Mouse (Mus musculus): Measurements from ENCODE around the gene Klhl29.

The Klhl29 gene

GRCm38 (mm10) chr12:5166141-5166540 is 209.3 kb downstream of the Klhl29 start:
- no peak for DNase-seq

GRCm38 (mm10) chr12:5165411-5165810 is 210.1 kb downstream of the Klhl29 start:
- DNase-seq = no peak

GRCm38 (mm10) chr12:5162672-5163071 is 212.8 kb downstream of the Klhl29 start:
- DNase-seq = no peak

GRCm38 (mm10) chr12:5161631-5162030 is 213.9 kb downstream of the Klhl29 start:
- no peak for DNase-seq

- no peak for DNase-seq
These were observed 217.5 kb downstream of the Klhl29 start for GRCm38 (mm10) chr12:5157931-5158481.

GRCm38 (mm10) chr12:5157021-5157681 is 218.3 kb downstream of the Klhl29 start:
- DNase-seq = no peak

- DNase-seq = no peak
These were observed 220.3 kb downstream of the Klhl29 start for GRCm38 (mm10) chr12:5155177-5155576.

- no peak for DNase-seq
These were observed 223.6 kb downstream of the Klhl29 start for GRCm38 (mm10) chr12:5151859-5152258.

- DNase-seq = no peak
These were observed 228.0 kb downstream of the Klhl29 start for GRCm38 (mm10) chr12:5147346-5148035.

GRCm38 (mm10) chr12:5143903-5144781 is 231.3 kb downstream of the Klhl29 start:
- DNase-seq = no peak

GRCm38 (mm10) chr12:5143224-5143623 is 232.3 kb downstream of the Klhl29 start:
- DNase-seq = no peak

- peak; percentile 59 for DNase-seq
These were observed 232.7 kb downstream of the Klhl29 start for GRCm38 (mm10) chr12:5142776-5143175.

GRCm38 (mm10) chr12:5141040-5141439 is 234.4 kb downstream of the Klhl29 start:
- DNase-seq = no peak

- DNase-seq = no peak
These were observed 236.2 kb downstream of the Klhl29 start for GRCm38 (mm10) chr12:5139302-5139701.

- DNase-seq = peak; percentile 35
These were observed 239.2 kb downstream of the Klhl29 start for GRCm38 (mm10) chr12:5136300-5136699.

- DNase-seq = no peak
These were observed 246.3 kb downstream of the Klhl29 start for GRCm38 (mm10) chr12:5129190-5129589.

GRCm38 (mm10) chr12:5125907-5126306 is 249.6 kb downstream of the Klhl29 start:
- DNase-seq = no peak

GRCm38 (mm10) chr12:5122972-5123371 is 252.5 kb downstream of the Klhl29 start:
- DNase-seq = no peak

- DNase-seq = no peak
These were observed 255.2 kb downstream of the Klhl29 start for GRCm38 (mm10) chr12:5120249-5120648.

GRCm38 (mm10) chr12:5119726-5120125 is 255.8 kb downstream of the Klhl29 start:
- DNase-seq = peak; percentile 95

GRCm38 (mm10) chr12:5119286-5119685 is 256.2 kb downstream of the Klhl29 start:
- no peak for DNase-seq

- DNase-seq = no peak
These were observed 258.9 kb downstream of the Klhl29 start for GRCm38 (mm10) chr12:5116605-5117004.

GRCm38 (mm10) chr12:5114631-5115030 is 260.9 kb downstream of the Klhl29 start:
- DNase-seq = no peak

Measured in cerebellum, adult 11 months (tissue).